Mouse (Mus musculus) kidney, postnatal 25 days (tissue): Measurements from ENCODE around the gene Apoa2.

Source experiments
- DNase-seq, 2 experiments: peaks; one replicate each; pipeline ENCODE4 v3.0.0; 2021; ENCODE audit warnings: mixed read lengths in 2 of 2

Apoa2 gene

DNA sequence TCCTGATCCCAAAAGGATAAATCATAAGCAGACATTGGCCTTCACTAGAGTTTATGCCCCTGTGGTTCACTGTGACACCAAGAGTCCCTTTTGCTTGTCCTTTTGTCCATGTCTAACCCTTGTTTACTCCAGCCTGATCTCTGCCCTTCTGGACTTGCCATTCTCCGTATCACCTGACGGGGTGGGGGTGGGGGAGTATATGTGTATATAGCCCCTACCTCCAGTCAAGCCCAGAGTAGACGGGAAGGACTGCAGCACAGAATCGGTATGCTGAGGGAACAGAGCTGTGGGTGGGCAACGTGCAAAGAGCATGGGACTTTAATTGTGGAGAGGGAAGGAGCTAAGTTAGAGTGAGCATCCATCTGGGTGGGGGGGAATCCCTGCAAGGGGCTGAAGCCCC, at the start of gene Apoa2:
Gene Apoa2 (plus strand): TSS at position 198 of the 400 bp plus-strand sequence.
- DNase-seq = no peak

DNA sequence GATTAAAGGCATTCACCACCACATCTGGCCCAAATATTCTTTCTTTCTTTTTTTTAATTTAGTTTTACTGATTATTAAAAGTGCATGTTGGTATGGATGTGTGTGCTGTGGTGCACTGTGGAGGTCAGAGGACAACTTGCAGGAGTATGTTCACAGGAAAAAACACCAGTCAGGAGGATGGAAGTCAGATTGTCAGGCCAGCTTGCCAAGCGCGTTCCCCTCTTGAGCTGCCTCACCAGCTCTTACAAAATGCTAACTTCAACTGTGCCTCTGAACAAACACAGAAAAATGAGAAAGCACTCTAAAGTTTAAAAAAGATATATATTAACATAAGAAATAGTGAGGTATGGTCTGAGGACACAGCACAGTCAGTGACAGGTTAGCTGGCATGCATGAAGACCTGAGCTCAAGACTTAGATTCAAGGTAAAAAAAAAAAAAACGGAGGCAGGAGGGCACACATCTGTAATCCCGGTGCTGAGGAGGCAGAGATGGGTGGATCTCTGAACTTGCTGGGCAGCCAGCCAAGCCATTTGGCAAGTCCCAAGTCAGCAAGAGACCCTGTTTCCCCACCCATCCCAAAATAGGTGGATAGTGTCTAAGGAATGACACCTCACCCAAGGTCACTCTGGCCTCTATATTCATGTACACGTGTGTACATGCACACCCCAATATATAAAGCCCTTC, 45.2 kb upstream of the Apoa2 start:
- peak; percentile 52 to 57 for DNase-seq

DNA sequence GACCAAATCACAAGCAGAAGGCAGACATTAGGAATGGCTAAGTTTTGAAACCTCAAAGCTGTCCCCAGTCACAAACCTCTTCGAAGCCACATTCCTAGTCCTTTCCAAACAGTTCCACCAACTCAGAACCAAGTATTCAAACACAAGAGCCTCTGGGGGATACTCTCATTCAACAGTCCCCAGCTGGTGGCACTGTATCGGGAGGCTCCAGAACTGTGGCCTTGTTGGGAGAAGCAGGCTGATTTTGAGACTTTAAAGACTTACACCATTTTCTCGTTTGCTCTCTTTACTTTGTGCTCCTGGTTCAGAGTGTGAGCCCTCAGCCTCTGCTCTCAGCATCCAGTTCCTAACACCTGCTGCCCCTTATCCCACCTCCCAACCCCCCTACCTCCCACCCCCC, 41.8 kb upstream of the Apoa2 start:
- DNase-seq = no peak

DNA sequence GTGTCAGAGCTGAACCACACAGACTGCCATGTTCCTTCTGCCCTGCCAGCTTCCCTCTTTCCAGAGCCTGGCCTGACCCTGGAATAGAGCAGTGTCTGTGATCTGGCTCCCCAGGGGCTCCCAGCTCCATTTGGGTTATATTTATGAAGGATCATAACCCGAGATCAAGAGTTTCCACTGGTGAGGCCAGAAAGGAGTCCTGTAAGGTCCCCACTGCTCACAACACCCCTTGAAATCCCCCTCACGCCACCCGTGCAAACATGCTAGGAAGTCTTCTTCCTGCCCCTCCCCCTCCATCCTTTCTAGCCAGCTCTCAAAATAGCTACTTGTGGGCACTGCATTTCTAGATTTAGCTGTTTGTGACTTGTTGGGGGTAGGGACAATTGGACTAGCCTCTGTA, 41.2 kb upstream of the Apoa2 start:
- peak; percentile 57 to 61 for DNase-seq

DNA sequence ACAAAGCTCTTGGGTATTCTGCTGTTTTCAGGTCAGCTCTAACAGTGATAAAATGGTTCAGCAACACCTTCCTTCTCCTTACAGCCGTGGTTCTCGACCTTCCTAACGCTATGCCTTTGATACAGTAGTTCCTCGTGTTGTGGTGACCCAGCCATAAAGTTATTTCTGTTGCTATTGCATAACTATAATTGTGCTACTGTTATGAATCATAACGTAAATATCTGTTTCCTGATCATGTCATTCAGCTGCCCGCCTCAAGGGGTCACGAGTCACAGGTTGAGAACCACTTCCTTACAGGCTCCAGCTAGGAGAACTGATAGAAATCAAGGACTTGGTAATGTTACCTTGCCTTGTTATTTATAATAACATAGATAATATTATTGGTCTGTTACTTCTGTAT, 40.5 kb upstream of the Apoa2 start:
- DNase-seq = peak in 1 of 2 experiments; percentile 28

DNA sequence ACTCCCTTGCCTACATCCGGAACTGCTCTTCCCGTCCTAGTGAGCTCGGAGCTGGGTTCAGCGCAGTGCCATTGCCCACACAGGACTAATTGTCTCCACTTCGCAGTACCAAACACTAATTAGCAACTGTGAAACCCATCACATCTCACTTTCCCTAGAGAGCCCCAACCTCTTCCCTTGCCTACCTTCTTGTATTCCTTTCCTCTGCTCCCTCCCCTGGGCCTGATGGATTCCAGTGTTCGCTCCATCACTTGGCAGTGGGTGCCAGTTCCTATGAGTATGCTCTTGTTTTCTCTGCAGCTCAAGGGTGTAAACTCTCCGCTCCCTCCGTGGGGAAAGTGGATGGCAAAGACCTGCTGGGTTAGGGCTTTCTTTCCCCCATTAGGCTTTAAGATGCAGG, 39.2 kb upstream of the Apoa2 start:
- DNase-seq = no peak

DNA sequence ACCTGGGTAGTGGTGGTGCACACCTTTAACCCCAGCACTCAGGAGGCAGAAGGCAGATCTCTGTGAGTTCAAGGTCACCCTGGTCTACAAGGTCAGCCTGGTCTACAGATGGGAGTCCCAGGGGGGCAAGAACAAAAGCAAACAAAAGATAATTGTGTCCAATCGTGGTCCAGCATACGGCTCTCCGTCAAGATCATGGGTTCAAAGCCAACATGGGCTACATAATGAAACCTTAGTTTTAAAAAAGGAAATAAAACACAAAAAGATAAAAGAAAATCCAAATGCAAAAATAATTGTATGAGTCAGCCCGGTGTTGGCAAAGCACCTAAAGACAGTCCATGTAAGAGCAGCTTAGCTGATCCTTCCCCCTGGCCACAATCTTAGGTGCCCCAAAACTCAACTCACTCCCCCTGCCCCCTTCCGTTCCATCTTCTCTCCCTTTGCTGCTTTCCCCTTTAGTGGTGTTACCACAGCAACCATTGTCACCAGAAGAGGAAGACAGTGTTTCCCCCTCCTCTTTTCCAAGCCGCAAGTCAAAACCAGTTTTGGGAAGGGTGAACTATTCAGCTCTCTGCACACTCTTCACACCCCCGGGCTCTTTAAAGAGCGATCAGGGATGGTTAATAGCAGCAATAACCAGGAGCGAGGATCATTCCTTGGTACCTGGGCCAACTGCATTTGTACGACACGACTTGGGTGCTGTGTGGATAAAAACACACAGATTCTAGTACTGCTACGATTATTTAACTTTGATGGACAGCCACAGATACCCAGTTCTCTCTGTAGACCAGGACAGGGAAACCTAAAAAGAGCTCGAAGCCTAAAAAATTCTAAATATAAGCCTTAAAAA, 36.8 kb upstream of the Apoa2 start:
- DNase-seq = no peak

DNA sequence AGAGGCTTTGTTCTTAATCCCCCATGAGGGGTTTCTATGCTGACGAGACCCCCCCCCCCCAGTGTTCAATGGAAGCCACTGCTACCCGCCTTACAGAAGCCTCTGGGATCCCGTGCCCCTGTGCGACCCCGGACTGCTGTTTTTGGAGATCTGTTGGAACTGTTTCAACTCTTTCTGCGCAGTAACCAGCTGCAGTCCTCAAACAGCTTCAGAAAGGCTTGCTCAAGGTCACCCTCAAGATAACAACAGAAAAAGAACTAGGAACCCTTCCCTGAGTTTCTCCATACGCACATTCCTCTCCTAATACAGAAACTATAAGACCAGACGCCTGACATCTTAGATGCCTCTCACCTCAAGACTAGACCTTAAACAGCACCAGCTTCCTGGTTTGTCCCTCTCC, 35.8 kb upstream of the Apoa2 start:
- peak in 1 of 2 experiments; percentile 24 for DNase-seq

DNA sequence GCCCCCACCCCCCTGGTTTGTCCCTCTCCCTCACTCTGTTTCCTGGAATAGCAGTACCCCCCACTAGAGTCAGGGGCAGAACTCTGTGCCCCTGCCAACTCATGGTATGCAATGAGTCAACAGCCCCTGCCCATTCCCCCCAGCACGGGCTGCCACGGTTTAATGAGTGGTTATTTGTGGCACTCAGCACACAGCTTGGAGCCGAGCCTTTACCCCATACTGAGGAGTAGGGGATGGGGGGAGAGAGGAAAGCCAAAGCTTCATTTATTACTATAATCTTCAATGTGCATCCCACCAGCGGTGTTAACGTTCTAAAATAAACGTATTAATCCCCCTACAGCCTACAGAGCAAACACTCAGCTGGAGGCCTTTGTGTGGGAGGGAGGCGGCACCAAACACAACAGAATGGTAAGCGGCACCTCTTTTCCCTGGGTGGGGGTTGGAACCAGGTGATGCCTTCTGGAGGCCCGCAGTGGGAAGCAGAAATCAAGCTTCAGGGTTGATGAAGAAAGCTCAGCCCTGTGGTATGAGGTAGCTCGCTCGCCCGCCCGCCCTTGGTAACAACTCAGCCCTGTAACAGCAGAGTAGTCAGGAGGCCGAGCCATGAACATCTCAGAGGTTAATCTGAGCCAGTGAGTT, 35.3 kb upstream of the Apoa2 start:
- no peak for DNase-seq

DNA sequence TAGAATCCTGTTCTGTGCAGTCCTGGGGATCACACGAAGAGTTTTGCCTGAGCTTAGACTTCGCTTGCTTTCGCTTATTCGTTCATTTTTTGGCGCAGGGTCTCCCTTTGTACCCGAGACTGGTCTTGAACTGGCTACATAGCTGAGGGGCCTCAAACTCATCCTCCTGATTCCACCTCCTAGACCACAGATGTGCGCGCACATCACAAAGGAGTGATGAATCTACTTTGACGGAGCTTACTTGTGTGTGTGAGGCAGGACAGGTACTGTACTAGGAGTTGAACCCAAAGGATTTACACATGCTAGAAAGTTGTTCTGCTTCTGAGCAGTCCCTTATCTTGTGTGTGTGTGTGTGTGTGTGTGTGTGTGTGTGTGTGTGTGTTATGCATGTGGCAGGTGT, 34.0 kb upstream of the Apoa2 start:
- DNase-seq = no peak

DNA sequence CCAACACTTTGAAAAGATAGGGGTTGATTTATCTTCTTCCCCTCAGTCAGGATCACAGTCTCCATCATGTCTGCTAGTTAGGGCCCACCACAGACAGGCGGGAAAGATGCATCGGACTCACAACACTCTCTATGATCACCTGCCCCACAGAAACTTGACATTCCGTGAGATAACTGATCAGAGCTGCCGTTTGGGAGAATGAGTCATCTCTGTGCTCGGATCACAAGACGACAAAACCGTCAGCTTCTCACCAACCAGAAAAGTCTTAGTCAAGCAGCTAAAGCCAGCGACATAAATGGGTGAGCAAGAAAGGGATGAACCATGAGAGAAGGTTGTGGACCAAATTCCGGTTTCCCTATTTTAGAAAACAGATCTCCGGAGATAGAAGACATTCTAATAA, 32.6 kb upstream of the Apoa2 start:
- no peak for DNase-seq

DNA sequence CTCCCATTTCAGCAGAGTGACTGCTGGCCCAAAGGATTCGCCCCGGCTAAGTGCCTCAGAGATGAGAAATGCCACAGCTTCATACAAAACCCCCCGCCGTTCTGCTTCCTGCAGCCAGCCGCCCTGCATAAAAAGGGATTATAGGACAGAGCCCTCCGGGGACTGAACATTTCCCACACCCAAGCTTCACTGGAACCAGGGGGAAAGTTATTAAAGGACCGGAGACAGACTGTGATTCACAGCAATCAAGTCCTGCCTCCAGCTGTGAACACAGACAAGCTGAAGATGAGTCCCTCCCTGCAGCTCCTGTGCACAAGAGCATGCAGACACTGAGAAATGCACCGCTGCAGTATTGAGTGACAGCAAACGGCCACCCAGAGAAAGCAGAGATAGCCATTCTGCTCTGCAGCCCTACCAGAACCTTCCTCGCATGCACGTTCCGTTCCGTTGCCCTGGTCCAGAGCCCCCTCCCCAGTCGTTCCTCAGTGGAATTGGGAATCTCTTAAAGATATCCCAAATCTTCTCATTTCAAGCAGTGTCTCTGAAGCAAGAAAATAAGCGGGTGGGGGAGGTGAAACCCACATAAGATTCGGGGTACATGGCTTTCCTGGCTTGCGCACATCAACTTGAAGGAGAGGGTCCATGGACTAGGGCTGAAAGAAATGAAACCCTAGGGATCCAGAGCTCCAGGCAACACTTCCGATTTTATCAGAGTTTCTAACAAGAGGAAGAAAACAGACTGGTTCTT, 31.6 kb upstream of the Apoa2 start:
- DNase-seq = no peak

DNA sequence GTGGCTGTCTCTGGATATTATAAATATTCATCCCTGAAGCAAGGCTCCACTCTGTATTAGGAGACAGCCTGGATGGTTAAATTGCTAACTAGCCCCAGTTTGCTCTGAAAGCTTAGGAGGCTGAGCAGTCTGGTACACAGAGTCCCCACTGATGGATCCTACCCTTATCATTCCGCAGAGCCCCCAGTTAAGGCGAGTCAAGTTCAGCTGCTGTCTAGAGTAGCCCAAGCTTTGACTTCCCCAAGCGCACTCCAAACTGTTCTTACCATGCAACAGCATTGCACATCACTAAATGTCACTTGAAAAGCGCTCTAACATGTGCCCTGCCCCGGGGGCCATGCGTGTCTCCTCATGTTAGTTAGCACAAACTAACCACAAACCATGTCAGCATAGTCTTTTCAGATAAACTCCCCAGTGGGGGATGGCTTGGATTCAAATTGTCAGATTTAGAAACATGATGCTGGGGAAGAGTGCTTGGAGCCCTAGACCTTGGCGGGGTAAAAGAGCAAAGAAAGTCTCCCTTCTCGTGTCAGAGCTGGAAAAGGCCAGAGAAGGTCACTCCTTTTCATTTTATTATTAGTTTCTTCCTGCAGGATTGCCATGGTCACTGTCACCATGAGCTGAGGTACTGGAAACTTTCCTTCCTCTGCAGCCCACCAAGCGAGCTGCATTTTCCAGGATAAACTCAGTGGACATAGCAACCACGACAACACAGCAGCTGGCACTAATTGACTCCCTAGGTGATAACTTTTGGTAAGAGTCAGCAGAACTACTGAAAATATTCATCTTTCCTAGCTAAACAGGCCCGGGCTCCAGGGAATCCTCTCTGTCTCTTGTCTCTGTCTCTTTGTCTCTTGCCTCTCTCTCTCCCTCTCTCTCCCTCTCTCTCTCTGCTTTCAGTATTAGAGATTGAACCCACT, 30.7 kb upstream of the Apoa2 start:
- DNase-seq = no peak

DNA sequence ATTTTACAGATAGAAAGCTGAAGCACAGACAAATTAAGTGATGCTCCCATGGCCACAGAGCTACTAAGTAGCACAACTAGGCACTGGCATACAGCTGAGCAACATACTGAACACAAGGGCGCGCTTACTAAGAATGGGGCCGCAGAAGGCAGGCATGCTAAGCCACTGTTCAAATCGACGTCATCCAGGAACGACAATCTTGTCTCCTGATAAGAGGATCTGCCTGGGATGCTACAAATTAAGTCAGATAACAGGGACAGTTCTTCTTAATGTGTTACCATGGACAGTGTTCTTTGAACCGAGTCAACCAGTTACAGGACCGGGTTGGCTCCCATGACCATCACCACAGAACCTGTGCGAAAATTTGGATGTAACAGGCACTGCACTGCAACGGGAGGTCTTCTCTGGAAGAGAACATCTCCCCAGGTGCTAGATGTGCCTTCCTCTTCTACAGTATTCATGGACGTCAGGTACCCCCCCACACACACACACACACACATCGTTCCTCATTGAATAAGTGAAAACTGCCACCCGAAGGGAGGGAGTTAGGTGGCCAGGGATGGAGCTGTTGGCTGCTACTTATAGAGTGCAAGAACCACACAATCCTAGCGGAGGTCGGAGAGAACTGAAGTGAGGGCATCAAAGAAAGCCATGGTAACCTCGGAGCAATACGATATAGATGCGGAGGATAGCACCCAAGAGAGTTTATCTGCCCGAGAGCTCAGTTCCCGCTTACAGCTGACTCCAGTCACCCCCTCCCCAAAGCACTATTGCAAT, 29.6 kb upstream of the Apoa2 start:
- DNase-seq = no peak

DNA sequence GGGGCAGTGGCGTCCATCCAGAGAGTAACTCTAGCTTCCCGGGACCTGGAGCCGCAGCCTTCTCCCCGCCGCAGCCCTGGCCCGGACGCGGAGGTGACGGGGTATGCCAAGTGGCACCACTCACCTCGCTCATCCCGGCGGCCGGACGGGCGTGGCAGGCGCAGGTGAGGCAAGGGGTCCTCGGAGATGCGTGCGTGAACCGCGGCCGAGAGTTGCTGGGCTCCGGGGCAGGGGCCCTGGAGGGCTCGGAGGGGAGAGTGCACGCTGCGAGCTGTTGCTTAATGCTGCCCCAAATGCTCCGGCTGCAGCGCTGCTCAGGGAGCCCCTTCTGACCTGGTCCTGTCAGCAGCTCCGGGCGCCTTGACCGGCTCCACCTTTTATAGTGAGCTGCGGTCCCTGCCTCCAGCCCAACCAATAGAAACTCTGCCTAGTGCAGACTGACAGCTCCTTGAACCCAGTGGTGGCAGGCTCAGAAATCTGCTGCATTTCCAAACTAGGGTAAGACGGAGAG, 28.9 kb upstream of the Apoa2 start, which contains the start of gene Pcp4l1:
Gene Pcp4l1 (minus strand): TSS at position 382 of the 511 bp plus-strand sequence.
- DNase-seq = peak; percentile 56 to 76

DNA sequence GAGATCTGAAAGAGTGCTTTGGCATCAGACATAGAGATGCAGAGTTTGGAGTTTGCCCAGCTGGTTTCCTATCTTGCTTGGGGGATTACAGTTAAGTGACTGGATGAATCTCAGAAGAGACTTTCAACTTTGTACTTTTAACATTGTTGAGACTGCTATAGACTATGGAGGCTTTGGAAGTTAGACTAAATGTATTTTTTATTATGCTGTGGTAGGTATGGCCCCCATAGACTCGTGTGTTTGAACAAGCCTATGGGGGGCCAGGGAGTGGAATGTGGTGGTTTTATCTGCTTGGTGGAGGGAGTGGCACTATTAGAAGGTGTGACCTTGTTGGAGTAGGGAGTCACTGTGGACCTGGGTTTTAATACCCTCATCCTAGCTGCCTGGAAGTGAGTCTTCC, 25.3 kb upstream of the Apoa2 start:
- no peak for DNase-seq

DNA sequence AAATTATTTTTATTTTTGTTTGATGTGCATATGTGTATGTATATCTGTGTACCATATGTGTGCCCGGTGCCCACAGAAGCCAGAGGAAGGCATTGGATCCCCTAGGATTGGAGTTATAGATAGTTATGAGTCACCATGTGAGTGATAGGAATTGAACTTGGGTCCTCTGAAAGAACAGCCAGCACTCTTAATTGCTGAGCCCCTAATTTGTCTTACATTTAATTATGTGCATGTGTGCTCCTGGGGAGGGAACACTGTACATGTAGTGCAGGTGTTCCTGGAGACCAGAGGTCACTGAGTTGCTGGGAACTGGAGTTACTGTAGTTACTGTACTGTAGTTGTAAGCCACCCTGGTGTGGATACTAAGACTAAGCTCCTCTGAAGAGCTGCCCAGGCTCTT, 24.1 kb upstream of the Apoa2 start:
- DNase-seq = no peak

DNA sequence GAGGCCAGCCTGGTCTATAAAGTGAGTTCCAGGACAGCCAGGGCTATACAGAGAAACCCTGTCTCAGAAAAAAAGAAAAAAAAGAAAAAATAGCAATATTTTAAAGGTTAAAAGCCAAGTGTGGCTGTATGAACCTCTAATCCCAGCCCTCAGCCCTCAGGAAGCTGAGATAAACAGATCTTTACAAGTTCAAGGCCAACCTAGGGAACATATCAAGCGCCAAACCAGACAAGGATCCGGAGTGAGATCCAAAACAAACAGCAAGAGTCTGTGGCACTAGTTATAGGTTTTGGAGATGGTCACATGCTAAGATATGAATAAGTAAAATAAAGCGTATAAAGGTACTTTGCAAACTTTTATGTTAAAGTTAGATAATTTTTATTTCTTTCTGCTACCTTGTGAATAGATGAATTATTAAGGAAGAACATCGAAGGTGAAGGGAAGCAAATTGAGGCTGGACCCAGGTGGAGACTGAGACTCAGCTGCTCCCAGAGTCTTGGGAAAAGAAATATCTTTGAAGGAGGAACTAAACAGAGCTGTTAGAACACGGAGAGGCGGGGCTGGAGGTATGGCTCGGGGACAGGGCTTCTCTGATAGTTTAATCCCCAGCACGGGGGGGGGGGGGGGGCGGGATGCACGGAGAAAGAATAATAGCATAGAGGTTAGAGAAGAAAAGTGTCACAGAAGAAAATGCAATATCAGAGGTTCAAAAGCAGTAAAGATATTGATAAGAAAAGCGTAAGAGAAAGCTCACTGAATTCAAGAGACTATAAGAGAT, 21.2 kb upstream of the Apoa2 start:
- no peak for DNase-seq

DNA sequence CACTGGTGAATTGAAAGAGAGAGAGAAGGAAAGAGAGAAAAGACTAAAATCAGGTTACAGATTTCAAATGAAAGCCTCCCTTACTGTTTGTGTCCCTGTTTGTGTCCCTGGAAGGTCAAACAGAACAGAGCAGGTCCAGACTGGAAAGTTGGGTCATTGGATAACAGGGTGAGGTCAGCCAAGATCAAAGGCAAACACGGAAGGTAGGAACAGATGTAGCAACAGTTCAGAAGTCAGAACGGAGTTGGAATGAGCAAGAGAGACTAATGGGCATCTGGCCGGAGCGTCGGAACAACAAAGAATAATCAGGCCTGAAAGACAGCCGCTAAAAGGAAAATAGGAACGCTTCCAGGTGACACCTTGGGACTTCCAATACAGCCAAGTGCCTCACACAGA, 20.6 kb upstream of the Apoa2 start:
- DNase-seq = peak in 1 of 2 experiments; percentile 40
